Mouse (Mus musculus) limb, embryonic 11.5 days (tissue): ENCODE measurements at regions not wholly inside any gene's neighbourhood (a gene's known extent, or its start where the extent isn't known, plus 50 kb on each side); places are given as distances from the start of the nearest gene placed in this dataset.

Experiments used
- ATAC-seq: fragments of 200-750 bp; cut with Nextera tagmentation; 2 replicates; pipeline ENCODE4 v1.8.0; 2017; ENCODE audit warnings: low read depth; ENCODE audit not compliant: insufficient number of reproducible peaks, low FRiP score, low TSS enrichment
- DNase-seq: peaks from one replicate; pipeline ENCODE4 v3.0.0-alpha.2; 2015; ENCODE audit warnings: low spot score
- H3K27ac ChIP-seq: fragments of 300-500 bp; sonication (generic); replicated peaks from 2 replicates; pipeline ENCODE4 v1.5.1; 2014; ENCODE audit warnings: low read depth, mild to moderate bottlenecking, low read length
- H3K27me3 ChIP-seq: fragments of 300-500 bp; sonication (generic); 2 replicates; pipeline ENCODE4 v1.6.1; 2014; ENCODE audit warnings: mild to moderate bottlenecking, low read length, mixed read lengths; ENCODE audit not compliant: control insufficient read depth, insufficient read depth
- H3K36me3 ChIP-seq: fragments of 300-500 bp; sonication (generic); 2 replicates; pipeline ENCODE4 v1.6.1; 2014; ENCODE audit warnings: mild to moderate bottlenecking, low read length, moderate library complexity, mixed read lengths; ENCODE audit not compliant: control insufficient read depth, insufficient read depth
- H3K4me1 ChIP-seq: fragments of 300-500 bp; sonication (generic); 2 replicates; pipeline ENCODE4 v1.6.1; 2014; ENCODE audit warnings: low read length, mixed read lengths; ENCODE audit not compliant: control insufficient read depth, insufficient read depth
- H3K4me2 ChIP-seq: fragments of 300-500 bp; sonication (generic); 2 replicates; pipeline ENCODE4 v1.6.1; 2014; ENCODE audit warnings: low read depth, mild to moderate bottlenecking, moderate library complexity; ENCODE audit not compliant: severe bottlenecking
- H3K4me3 ChIP-seq: fragments of 300-500 bp; sonication (generic); 2 replicates; pipeline ENCODE4 v1.5.1; 2014; ENCODE audit warnings: low read depth, low read length
- H3K9ac ChIP-seq: fragments of 300-500 bp; sonication (generic); 2 replicates; pipeline ENCODE4 v1.6.1; 2014; ENCODE audit warnings: mild to moderate bottlenecking, low read length
- H3K9me3 ChIP-seq: fragments of 300-500 bp; sonication (generic); 2 replicates; pipeline ENCODE4 v1.6.1; 2016; ENCODE audit warnings: low read length; ENCODE audit not compliant: control insufficient read depth
- WGBS: fragments of 180-500 bp; shearing (Covaris S2); extraction: QIAGEN DNeasy Blood & Tissue Kit; methylation state at CpG from one replicate; pipeline ENCODE4 v1.1.7; 2014; 5-methylcytosine and 5-hydroxymethylcytosine counted together

DNA sequence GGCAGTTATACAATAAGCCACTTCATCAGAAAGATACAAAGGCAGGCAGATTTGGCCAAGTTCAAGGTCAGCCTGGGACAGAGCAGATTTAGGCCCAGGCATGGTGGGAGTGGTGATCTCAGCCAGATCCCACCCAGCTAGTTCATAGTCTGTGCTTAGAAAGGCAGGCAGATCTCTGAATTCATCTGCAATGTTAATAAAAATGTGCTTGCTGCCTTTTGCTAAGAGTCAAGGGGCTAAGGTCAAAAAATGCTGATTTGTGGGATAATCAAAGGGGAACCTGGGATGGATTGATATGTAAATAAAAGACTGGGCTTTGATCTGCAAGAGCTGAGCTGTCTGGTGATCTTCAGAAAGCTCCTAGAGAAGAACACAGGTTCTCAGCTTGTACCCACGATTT, 109.2 kb upstream of the Creb1 start:
- ATAC-seq (no peak), DNase-seq (no peak)
- no peak overlapping the region for H3K4me2 ChIP-seq
- no peak overlapping the region for H3K4me3 ChIP-seq
- H3K27ac ChIP-seq: no peak overlapping the region
- no peaks in the 10 kb centered on the region for H3K9me3 ChIP-seq
- no peaks in the 10 kb centered on the region for H3K27me3 ChIP-seq
- no peak overlapping the region for H3K9ac ChIP-seq
- no peaks in the 10 kb centered on the region for H3K36me3 ChIP-seq
- no peaks in the 10 kb centered on the region for H3K4me1 ChIP-seq
- WGBS: 57% methylated on average over 1 of the region's 1 CpGs

DNA sequence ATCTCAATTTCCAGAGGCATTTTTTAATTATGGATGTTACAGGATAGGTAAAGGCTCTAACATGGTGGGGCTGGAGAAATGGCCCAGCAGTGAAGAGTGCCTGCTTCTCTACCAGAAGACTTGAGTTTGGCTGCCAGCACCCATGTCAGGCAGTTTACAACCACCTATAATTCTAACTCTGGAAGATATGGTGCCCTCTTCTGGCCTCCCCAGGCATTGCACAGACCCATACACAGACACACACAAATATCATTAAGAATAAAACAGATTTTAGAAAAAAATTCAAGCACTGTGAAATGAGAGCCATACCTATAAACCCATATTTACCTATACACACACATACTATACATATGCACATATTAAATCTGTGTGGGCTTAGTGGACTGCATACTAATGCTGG, 113.9 kb upstream of the Creb1 start:
- no peaks in the 10 kb centered on the region for H3K36me3 ChIP-seq
- no peaks in the 10 kb centered on the region for H3K27me3 ChIP-seq
- no peak overlapping the region for H3K27ac ChIP-seq
- no peaks in the 10 kb centered on the region for H3K4me1 ChIP-seq
- no peak overlapping the region for H3K4me2 ChIP-seq
- no peak for DNase-seq
- no peak for ATAC-seq
- no peak overlapping the region for H3K9ac ChIP-seq
- no peak overlapping the region for H3K4me3 ChIP-seq
- no peaks in the 10 kb centered on the region for H3K9me3 ChIP-seq

DNA sequence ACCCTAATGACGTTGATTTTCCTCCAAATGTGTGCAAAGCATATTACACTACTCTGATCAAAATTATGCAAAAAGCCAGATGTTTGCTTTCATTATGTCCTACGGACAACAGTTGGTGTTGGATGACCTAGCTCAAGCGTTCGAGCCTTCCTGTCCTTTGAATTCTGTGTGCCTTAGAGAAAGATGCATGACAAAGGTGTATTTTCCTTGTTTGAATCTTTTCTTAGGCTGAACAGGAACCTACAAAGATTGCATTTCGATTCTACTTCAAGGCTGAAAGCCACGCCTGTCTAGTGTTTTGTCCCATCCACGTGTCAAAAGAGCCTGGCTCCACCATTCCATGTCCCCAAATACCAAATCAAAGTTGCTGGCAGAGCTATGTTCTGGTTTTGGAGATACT, 116.5 kb upstream of the Creb1 start:
- 83% methylated on average over 7 of the region's 7 CpGs for WGBS
- H3K4me3 ChIP-seq: no peak overlapping the region
- DNase-seq (no peak), ATAC-seq (no peak)
- no peak overlapping the region for H3K27ac ChIP-seq
- H3K27me3 ChIP-seq: no peaks in the 10 kb centered on the region
- H3K9me3 ChIP-seq: no peaks in the 10 kb centered on the region
- H3K9ac ChIP-seq: no peak overlapping the region
- H3K4me2 ChIP-seq: no peak overlapping the region
- no peaks in the 10 kb centered on the region for H3K36me3 ChIP-seq
- H3K4me1 ChIP-seq: no peaks in the 10 kb centered on the region

DNA sequence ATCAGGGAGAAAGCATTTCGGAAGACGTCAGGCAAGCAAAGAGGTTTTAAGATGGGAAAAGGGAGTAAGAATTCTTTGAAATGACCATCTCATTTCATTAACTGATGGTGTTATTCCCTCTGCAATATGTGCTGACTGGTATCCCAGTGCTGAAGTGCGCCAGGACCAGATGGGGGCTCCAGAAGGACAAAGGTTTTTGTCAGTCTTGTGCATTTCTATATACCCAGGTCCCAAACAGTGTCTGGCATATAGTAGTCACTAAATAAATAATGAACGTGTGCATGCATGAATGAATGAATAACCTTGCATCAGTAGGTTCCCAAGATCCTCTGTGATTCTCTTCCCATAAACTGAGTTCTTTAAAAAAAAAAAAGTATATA, 119.3 kb upstream of the Creb1 start:
- no peak overlapping the region for H3K9ac ChIP-seq
- no peak overlapping the region for H3K4me2 ChIP-seq
- no peaks in the 10 kb centered on the region for H3K4me1 ChIP-seq
- no peak for ATAC-seq
- H3K4me3 ChIP-seq: no peak overlapping the region
- no peak for DNase-seq
- H3K27me3 ChIP-seq: no peaks in the 10 kb centered on the region
- 85% methylated on average over 4 of the region's 4 CpGs for WGBS
- no peaks in the 10 kb centered on the region for H3K9me3 ChIP-seq
- no peak overlapping the region for H3K27ac ChIP-seq
- H3K36me3 ChIP-seq: no peaks in the 10 kb centered on the region

DNA sequence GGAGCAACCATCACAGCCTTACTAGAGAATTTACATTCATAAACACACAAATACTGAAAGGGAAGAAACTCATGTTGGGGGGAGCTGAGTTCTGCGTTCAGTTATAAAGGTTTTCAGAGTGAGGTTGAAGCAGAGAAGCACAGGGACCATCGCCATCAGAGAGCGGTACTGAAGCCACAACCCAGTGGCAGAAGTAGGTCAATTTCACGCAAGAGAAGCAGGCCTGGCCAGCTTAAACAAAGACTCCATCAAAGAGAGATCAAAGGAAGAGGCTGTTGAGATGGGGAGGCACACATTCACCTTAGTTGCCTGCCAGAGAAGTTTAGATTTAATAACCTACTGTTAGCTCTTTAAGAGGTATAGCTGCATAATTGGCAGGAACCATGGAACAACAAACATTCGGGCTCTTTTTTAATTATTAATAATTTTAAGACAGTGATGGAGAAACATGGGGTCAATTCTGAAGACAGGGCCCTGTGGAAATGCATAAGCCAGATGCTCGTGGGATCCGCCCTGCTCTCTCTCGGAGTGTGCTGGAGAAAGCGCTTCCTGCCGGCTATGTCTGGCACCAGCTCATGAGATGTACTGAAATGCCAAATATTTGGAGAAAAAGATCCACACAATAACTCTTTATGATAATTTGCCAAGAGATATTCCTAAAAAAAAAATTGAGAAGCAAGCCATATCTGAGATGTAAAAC, 119.8 kb upstream of the Creb1 start:
- no peak for ATAC-seq
- Histone ChIP-seq H3K9ac (no peak overlapping the region), H3K27ac (no peak overlapping the region), H3K27me3 (no peaks in the 10 kb centered on the region), H3K4me2 (no peak overlapping the region), H3K4me1 (no peaks in the 10 kb centered on the region), H3K4me3 (no peak overlapping the region), H3K36me3 (no peaks in the 10 kb centered on the region), H3K9me3 (no peaks in the 10 kb centered on the region)
- 70% methylated on average over 10 of the region's 10 CpGs for WGBS
- DNase-seq: no peak

DNA sequence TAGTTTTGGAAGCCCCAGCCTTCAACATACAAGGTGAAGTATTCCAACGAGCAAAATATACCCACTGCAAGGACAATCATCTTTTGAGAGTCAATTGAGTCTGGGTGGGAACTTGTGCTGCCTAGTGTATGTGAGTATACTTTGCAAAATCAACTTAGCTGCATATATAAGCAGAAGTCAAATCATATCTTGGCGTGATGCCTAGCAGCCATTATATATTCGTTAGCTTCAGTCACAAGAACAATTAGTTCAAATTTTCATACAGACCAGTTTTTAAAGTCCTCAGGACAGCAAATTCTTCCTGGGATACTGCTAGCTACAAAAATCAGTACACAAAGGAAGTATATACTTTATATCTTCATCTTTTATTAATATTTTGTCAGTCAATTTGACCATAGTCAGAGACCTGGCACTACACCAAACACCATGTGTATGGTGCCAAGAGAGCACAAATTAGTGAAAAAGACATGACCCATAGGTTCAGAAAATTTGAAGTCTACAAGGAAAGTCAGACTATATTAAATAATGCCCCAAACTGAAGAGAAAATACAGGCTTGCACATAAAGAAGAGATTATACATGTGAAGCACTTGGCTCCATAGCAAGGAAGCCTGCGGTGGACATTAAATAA, 120.5 kb upstream of the Creb1 start:
- ATAC-seq: no peak
- no peaks in the 10 kb centered on the region for H3K9me3 ChIP-seq
- H3K9ac ChIP-seq: no peak overlapping the region
- H3K4me3 ChIP-seq: no peak overlapping the region
- no peak overlapping the region for H3K27ac ChIP-seq
- H3K4me1 ChIP-seq: no peaks in the 10 kb centered on the region
- H3K4me2 ChIP-seq: no peak overlapping the region
- H3K36me3 ChIP-seq: no peaks in the 10 kb centered on the region
- no peak for DNase-seq
- H3K27me3 ChIP-seq: no peaks in the 10 kb centered on the region
- 88% methylated on average over 4 of the region's 4 CpGs for WGBS

DNA sequence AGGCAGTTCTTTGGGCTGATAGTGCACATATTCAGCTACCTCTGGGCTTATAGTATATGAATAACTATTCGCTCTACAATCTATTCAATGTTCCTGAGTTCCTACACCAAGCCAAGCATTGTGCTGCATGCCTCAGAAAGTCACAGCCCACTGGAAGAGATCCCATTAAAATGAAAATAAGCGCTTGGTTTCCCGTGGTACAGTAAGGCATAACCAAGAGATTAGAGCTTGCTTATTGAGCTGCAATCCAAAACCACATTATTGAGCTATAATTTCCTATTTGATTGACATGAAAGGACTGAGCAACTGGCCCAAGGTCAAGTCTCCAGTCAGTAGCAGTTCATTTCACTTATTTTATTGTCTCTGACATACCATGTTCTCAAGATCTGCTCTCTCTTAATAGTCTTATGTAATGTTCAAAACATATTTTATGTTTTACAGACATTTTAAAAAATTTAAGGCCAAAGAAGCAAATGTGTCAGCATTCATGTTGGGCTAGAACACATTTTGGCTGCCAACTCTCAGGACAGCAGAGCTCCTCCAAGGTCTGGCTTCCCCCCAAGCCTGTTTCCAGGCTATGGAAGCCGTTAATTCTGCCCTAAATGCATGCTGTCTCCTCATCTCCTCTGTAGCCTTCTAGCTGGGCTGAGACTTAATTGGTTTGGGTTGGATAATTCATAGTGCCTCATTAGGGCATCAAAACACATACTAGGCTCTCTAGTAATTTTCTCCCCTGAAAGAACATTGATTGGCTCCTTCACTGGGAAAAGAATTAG, 123.5 kb upstream of the Creb1 start:
- ATAC-seq: no peak
- H3K27me3 ChIP-seq: no peaks in the 10 kb centered on the region

DNA sequence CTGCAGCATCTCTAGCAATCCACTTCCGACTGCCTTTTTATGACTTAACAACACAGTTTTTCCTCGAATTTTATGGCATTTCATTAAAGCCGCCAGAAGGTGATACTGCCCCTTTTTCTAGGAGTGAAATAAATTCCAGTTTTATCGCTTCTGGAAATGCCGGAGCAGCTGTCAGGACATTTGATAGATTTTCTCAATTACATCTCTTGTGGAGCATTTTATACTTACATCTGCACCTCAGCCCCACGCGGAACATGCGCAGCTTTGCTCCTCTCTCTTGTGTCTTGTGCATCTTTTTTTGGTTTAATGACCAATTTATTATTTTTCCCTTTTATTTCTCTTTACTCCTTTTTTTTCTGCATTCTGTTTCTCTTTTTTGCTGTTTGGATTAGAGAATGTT, 140.9 kb upstream of the Creb1 start:
- H3K36me3 ChIP-seq: no peaks in the 10 kb centered on the region
- no peak overlapping the region for H3K4me3 ChIP-seq
- WGBS: 28% methylated on average over 8 of the region's 8 CpGs
- H3K9ac ChIP-seq: no peak overlapping the region
- H3K9me3 ChIP-seq: no peaks in the 10 kb centered on the region
- DNase-seq: no peak
- no peaks in the 10 kb centered on the region for H3K27me3 ChIP-seq
- H3K4me1 ChIP-seq: no peaks in the 10 kb centered on the region
- no peak overlapping the region for H3K27ac ChIP-seq
- ATAC-seq: no peak
- H3K4me2 ChIP-seq: no peak overlapping the region

More for the DNA sequence above, 123.5 kb upstream of the Creb1 start:
- Histone ChIP-seq H3K4me2 (no peak overlapping the region), H3K4me1 (no peaks in the 10 kb centered on the region), H3K4me3 (no peak overlapping the region), H3K27ac (no peak overlapping the region), H3K9ac (no peak overlapping the region), H3K36me3 (no peaks in the 10 kb centered on the region), H3K9me3 (no peaks in the 10 kb centered on the region)
- no peak for DNase-seq
- 65% methylated on average over 4 of the region's 4 CpGs for WGBS
